Mouse (Mus musculus): ENCODE measurements around the gene Adam26a. TPM values are rescaled to one million over a fixed set of nuclear protein-coding genes. Genes with fewer than 3 reads are reported as not detected.
"Not testable (repeated sequence)": the region's sequence is repeated elsewhere in the genome, so short reads cannot be mapped to it uniquely, and the experiment has no call there.

The Adam26a gene
- not detected for total RNA-seq (2021)
- long read RNA-seq, experiment 1, result 0 reads
- long read RNA-seq, experiment 2, result 0 reads

GRCm38 (mm10) chr8:43576607-43577006 lies at the start of gene Adam26a:
TSS of gene Adam26a (minus strand) at chr8:43576707.
- not testable (repeated sequence) for DNase-seq

- no peak for DNase-seq
Measured at GRCm38 (mm10) chr8:43616046-43616445, 39.5 kb upstream of the Adam26a start.

- not testable (repeated sequence) for DNase-seq
Measured at GRCm38 (mm10) chr8:43603657-43604056, 27.1 kb upstream of the Adam26a start.

GRCm38 (mm10) chr8:43603166-43603565 lies 26.7 kb upstream of the Adam26a start:
- DNase-seq, result not testable (repeated sequence)

DNA sequence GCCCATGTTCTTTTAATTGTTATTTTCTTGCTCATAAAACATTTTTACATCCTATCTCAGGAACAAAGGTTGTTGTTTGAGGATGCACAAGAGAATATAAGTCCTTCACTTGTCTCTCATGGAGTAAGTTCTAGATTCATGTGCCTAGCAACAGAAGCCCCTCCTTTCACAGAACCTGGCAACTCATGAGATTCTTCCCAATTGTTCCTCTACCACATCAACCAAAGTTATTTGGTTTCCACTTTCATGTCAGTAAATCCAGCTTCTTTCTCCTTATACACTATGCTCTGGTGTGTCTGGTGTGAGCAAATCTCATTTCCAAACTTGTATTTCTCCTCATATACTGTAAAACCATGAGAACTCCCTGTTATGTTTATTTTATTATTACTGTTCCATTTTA lies 48.5 kb downstream of the Adam26a start, which contains the start of gene Adam26b:
Gene Adam26b (minus strand): TSS at position 101 of the 400 bp plus-strand sequence.
- DNase-seq, result not testable (repeated sequence)

Other genes with a start within 250 kb of the Adam26a start
- not detected for gene Adam26b, start 48.6 kb downstream of the Adam26a start, total RNA-seq (2021)
- gene Gm5346, start 50.6 kb upstream of the Adam26a start, total RNA-seq (2021), result not detected
- gene Adam34, start 133.3 kb upstream of the Adam26a start, total RNA-seq (2021), result not detected

Data from heart, adult 18-20 months (tissue).